Mouse (Mus musculus) testis, adult 2 months (tissue): ENCODE measurements around the gene Fancg.

Experiments
- CTCF ChIP-seq: fragments of 200-500 bp; IDR thresholded peaks from 2 replicates; pipeline ENCODE4 v1.5.1; 2012; ENCODE audit warnings: low read depth, mild to moderate bottlenecking, inconsistent platforms, low read length, moderate library complexity; ENCODE audit not compliant: control insufficient read depth, insufficient read depth, insufficient replicate concordance
- POLR2A ChIP-seq: fragments of 200-500 bp; IDR thresholded peaks from 2 replicates; pipeline ENCODE4 v1.6.1; 2012; ENCODE audit warnings: low read depth, mild to moderate bottlenecking, inconsistent platforms, low read length, moderate library complexity; ENCODE audit not compliant: control insufficient read depth

DNA sequence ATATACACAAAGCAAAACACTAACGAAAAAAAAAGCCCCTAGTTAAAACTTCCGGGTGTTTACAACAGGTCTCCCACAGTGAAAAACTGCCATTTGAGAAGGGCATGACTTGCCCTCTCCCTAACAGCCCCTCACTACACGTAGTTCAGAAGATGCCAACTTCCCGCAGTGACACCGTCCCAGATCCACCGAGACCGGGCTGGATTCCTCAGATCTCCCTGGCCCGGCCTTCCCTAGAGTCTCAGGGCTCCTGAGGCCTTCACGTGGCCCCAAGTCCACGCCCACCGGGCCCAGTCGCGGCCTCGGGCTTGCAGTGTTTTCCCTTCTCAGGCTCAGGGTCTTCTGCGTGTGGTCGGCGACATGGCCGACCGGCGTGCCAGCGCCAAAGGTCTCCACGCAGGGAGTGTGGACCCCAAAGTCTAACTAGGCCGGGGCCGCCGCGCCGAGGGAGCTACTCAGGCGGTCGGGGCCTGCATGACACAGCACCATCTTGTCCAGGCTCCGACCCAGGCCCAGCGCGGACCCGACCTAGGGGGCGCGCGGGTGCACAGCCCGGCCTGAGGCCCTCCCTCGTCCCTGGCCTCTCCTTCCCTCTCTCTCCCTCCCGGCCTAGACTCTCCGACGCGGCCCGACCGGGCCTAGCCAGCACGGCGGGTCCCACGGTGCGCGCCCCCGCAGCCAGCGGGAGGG lies 10.7 kb downstream of the Fancg start:
- peak; percentile 70 for TF ChIP-seq POLR2A
- 0 out of 2 replicates have a peak, but pooled peaks have one; percentile 7 for TF ChIP-seq CTCF
